Mouse (Mus musculus): ENCODE measurements around the gene Pinlyp.

The Pinlyp gene

GRCm38 (mm10) chr7:24546068-24546614, at the start of gene Pinlyp, which contains the start of gene Xrcc1:
Pinlyp (minus strand) TSS chr7:24546118.
Xrcc1 (plus strand) TSS chr7:24546289.
- in situ Hi-C loops (cut with MboI): no loop called here

- in situ Hi-C loops (cut with MboI): no loop called here
Measured at GRCm38 (mm10) chr7:24595464-24595863, 49.5 kb upstream of the Pinlyp start.

GRCm38 (mm10) chr7:24594309-24594803, 48.4 kb upstream of the Pinlyp start:
- in situ Hi-C loops (cut with MboI): no loop called here

- in situ Hi-C loops (cut with MboI): no loop called here
Measured at GRCm38 (mm10) chr7:24593621-24594308, 47.8 kb upstream of the Pinlyp start.

- in situ Hi-C loops (cut with MboI): no loop called here
Measured at GRCm38 (mm10) chr7:24592781-24593180, 46.9 kb upstream of the Pinlyp start.

- in situ Hi-C loops (cut with MboI): no loop called here
Measured at GRCm38 (mm10) chr7:24592163-24592562, 46.2 kb upstream of the Pinlyp start.

GRCm38 (mm10) chr7:24591735-24592134, 45.8 kb upstream of the Pinlyp start:
- in situ Hi-C loops (cut with MboI): no loop called here

GRCm38 (mm10) chr7:24588336-24588735, 42.4 kb upstream of the Pinlyp start:
- in situ Hi-C loops (cut with MboI): no loop called here

GRCm38 (mm10) chr7:24587330-24588105, 41.6 kb upstream of the Pinlyp start, which contains the start of the genes Ethe1 and Zfp575:
Ethe1 (plus strand) TSS chr7:24587543.
Zfp575 (minus strand) TSS chr7:24587641.
- in situ Hi-C loops (cut with MboI): no loop called here

GRCm38 (mm10) chr7:24586828-24587227, 40.9 kb upstream of the Pinlyp start:
- in situ Hi-C loops (cut with MboI): no loop called here

- in situ Hi-C loops (cut with MboI): no loop called here
Measured at GRCm38 (mm10) chr7:24585995-24586394, 40.1 kb upstream of the Pinlyp start.

GRCm38 (mm10) chr7:24584876-24585275, 39.0 kb upstream of the Pinlyp start:
- in situ Hi-C loops (cut with MboI): no loop called here

- in situ Hi-C loops (cut with MboI): no loop called here
Measured at GRCm38 (mm10) chr7:24577811-24578210, 31.9 kb upstream of the Pinlyp start.

- in situ Hi-C loops (cut with MboI): no loop called here
Measured at GRCm38 (mm10) chr7:24574224-24574796, 28.4 kb upstream of the Pinlyp start.

- in situ Hi-C loops (cut with MboI): no loop called here
Measured at GRCm38 (mm10) chr7:24572455-24572854, 26.5 kb upstream of the Pinlyp start.

- in situ Hi-C loops (cut with MboI): no loop called here
Measured at GRCm38 (mm10) chr7:24571071-24571470, 25.2 kb upstream of the Pinlyp start.

GRCm38 (mm10) chr7:24568512-24568911, 22.6 kb upstream of the Pinlyp start:
- in situ Hi-C loops (cut with MboI): no loop called here

GRCm38 (mm10) chr7:24566206-24566605, 20.3 kb upstream of the Pinlyp start:
- in situ Hi-C loops (cut with MboI): no loop called here

- in situ Hi-C loops (cut with MboI): no loop called here
Measured at GRCm38 (mm10) chr7:24565627-24566026, 19.7 kb upstream of the Pinlyp start.

- in situ Hi-C loops (cut with MboI): no loop called here
Measured at GRCm38 (mm10) chr7:24564607-24565265, 18.8 kb upstream of the Pinlyp start.

GRCm38 (mm10) chr7:24563837-24564206, 17.9 kb upstream of the Pinlyp start:
- in situ Hi-C loops (cut with MboI): no loop called here
